Mouse (Mus musculus) left cerebral cortex, adult 2 months (tissue): ENCODE measurements around the gene Gatad2a. TPM values are rescaled to one million over a fixed set of nuclear protein-coding genes. Genes with fewer than 3 reads are reported as not detected.
"Not testable (repeated sequence)": the region's sequence is repeated elsewhere in the genome, so short reads cannot be mapped to it uniquely, and the experiment has no call there.

Source experiments
- DNase-seq, 2 experiments: peaks; one replicate each; pipeline ENCODE4 v3.0.0; 2021 to 2022; ENCODE audit warnings: low spot score in 2 of 2, mixed read lengths in 1 of 2; ENCODE audit errors: extremely low spot score in 1 of 2
- H3K27ac ChIP-seq: fragments of 200-600 bp; 2 replicates; pipeline ENCODE4 v1.8.1; 2022
- H3K4me3 ChIP-seq: fragments of 200-600 bp; 2 replicates; pipeline ENCODE4 v1.8.1; 2022
- CTCF ChIP-seq: fragments of 200-600 bp; IDR thresholded peaks from 2 replicates; pipeline ENCODE4 v1.8.1; 2022; ENCODE audit warnings: antibody characterized with exemption, mild to moderate bottlenecking, moderate library complexity
- intact Hi-C: fragments of 180-260 bp; cut with DNase I; formaldehyde crosslinking; loops from one replicate; pipeline ENCODE4 v1.15.1; 2025
- long read RNA-seq, 2 experiments: library from polyadenylated mRNA; stranded (forward); transcript quantifications; one replicate each; pipeline ENCODE4 v2.0.0; 2021; ENCODE audit warnings: borderline mapping rate in 2 of 2
- total RNA-seq, 2 experiments: library from RNA; stranded (reverse); gene quantifications; 2 replicates each; pipeline ENCODE4 v1.2.3; 2021

The Gatad2a gene
- total RNA-seq = 10 to 100 TPM; 27.6 to 32.2 TPM
- long read RNA-seq, experiment 1, partial matches to known transcripts = 4 of 58 reads
- long read RNA-seq, experiment 1, other reads (novel, unspliced or antisense) = 46 of 58 reads
- long read RNA-seq, experiment 2, partial matches to known transcripts = 4 of 41 reads
- long read RNA-seq, experiment 2, other reads (novel, unspliced or antisense) = 31 of 41 reads

GRCm38 (mm10) chr8:69995776-69996588 is at the start of gene Gatad2a:
Gene Gatad2a (minus strand): TSS chr8:69996384.
- intact Hi-C loops = loop anchor here (5.0 kb wide), 1 partner anchor 124 kb away; no protein-coding TSS in a partner anchor
- peak; percentile 100 for DNase-seq

GRCm38 (mm10) chr8:70043996-70044395 is 47.8 kb upstream of the Gatad2a start:
- TF ChIP-seq CTCF = no peak
- no peak for DNase-seq
- Histone ChIP-seq H3K4me3 (peak overlapping the region; percentile 99), H3K27ac (no peak overlapping the region)
- intact Hi-C loops = loop anchor here (2.0 kb wide), 1 partner anchor 125 kb away; no protein-coding TSS in a partner anchor

More at GRCm38 (mm10) chr8:69995776-69996588, at the start of gene Gatad2a:
- Histone ChIP-seq H3K27ac (peak within 1 kb of the TSS; percentile 65; the same call in 1 of the 2 replicates), H3K4me3 (peak within 1 kb of the TSS; percentile 80)
- no peak; the same call in 1 of the 2 replicates for TF ChIP-seq CTCF

GRCm38 (mm10) chr8:70042583-70043455 is 46.6 kb upstream of the Gatad2a start, which contains the start of the genes Mau2 and Sugp1:
Gene Mau2 (minus strand): TSS chr8:70042734.
Gene Sugp1 (plus strand): TSS chr8:70042813.
- intact Hi-C loops = loop anchor here (2.0 kb wide), 1 partner anchor 124 kb away; no protein-coding TSS in a partner anchor
- TF ChIP-seq CTCF = no peak
- H3K4me3 ChIP-seq = peak within 1 kb of the TSS; percentile 99
- peak within 1 kb of the TSS; percentile 99 for H3K27ac ChIP-seq
- DNase-seq = peak; percentile 95

GRCm38 (mm10) chr8:70041885-70042546 is 45.8 kb upstream of the Gatad2a start:
- no peak for TF ChIP-seq CTCF
- Histone ChIP-seq H3K27ac (peak overlapping the region; percentile 99), H3K4me3 (peak overlapping the region; percentile 99)
- intact Hi-C loops = loop anchor here (2.0 kb wide), 1 partner anchor 123 kb away; no protein-coding TSS in a partner anchor
- DNase-seq = no peak

- Histone ChIP-seq H3K4me3 (no peak overlapping the region), H3K27ac (no peak overlapping the region)
- no peak for DNase-seq
- no peak for TF ChIP-seq CTCF
- intact Hi-C loops = no loop called here
These were observed 41.8 kb upstream of the Gatad2a start for GRCm38 (mm10) chr8:70037994-70038393.

GRCm38 (mm10) chr8:70030255-70030654 is 34.1 kb upstream of the Gatad2a start:
- no peak overlapping the region for H3K4me3 ChIP-seq
- no peak for TF ChIP-seq CTCF
- no peak overlapping the region for H3K27ac ChIP-seq
- DNase-seq = no peak
- intact Hi-C loops = no loop called here

- DNase-seq = no peak
- H3K27ac ChIP-seq = no peak overlapping the region
- no peak for TF ChIP-seq CTCF
- intact Hi-C loops = no loop called here
- no peak overlapping the region for H3K4me3 ChIP-seq
These were observed 30.0 kb upstream of the Gatad2a start for GRCm38 (mm10) chr8:70026151-70026550.

- no peak for TF ChIP-seq CTCF
- no peak overlapping the region for H3K4me3 ChIP-seq
- intact Hi-C loops = no loop called here
- no peak overlapping the region for H3K27ac ChIP-seq
- DNase-seq = no peak
These were observed 27.4 kb upstream of the Gatad2a start for GRCm38 (mm10) chr8:70023596-70023995.

- Histone ChIP-seq H3K4me3 (no peak overlapping the region), H3K27ac (no peak overlapping the region)
- no peak for DNase-seq
- TF ChIP-seq CTCF = no peak
- intact Hi-C loops = no loop called here
These were observed 18.8 kb upstream of the Gatad2a start for GRCm38 (mm10) chr8:70015017-70015416.

GRCm38 (mm10) chr8:70012763-70013162 is 16.6 kb upstream of the Gatad2a start:
- intact Hi-C loops = no loop called here
- Histone ChIP-seq H3K27ac (no peak overlapping the region), H3K4me3 (no peak overlapping the region)
- DNase-seq = no peak
- TF ChIP-seq CTCF = no peak; the same call in 1 of the 2 replicates

- no peak for TF ChIP-seq CTCF
- DNase-seq = no peak
- no peak overlapping the region for H3K27ac ChIP-seq
- intact Hi-C loops = no loop called here
- H3K4me3 ChIP-seq = no peak overlapping the region
These were observed 16.2 kb upstream of the Gatad2a start for GRCm38 (mm10) chr8:70012350-70012749.

GRCm38 (mm10) chr8:70010796-70011195 is 14.6 kb upstream of the Gatad2a start:
- intact Hi-C loops, DNase-seq, H3K4me3 ChIP-seq, H3K27ac ChIP-seq: not testable (repeated sequence)
